Mouse (Mus musculus) forebrain, embryonic 14.5 days (tissue): Measurements from ENCODE around the gene Sephs1. TPM values are rescaled to one million over a fixed set of nuclear protein-coding genes. Genes with fewer than 3 reads are reported as not detected.
"Not testable (repeated sequence)": the region's sequence is repeated elsewhere in the genome, so short reads cannot be mapped to it uniquely, and the experiment has no call there.

Experiments
- ATAC-seq: fragments of 200-750 bp; cut with Nextera tagmentation; 2 replicates; pipeline ENCODE4 v1.8.0; 2017; ENCODE audit warnings: mild to moderate bottlenecking, moderate library complexity
- DNase-seq: peaks from one replicate; pipeline ENCODE4 v3.0.0-alpha.2; 2015; ENCODE audit warnings: low spot score
- H3K27ac ChIP-seq: fragments of 300-500 bp; sonication (generic); 2 replicates; pipeline ENCODE4 v1.5.1; 2014; ENCODE audit warnings: low read depth, mild to moderate bottlenecking, control low read depth, low read length, moderate library complexity
- H3K27me3 ChIP-seq: fragments of 300-500 bp; sonication (generic); replicated peaks from 2 replicates; pipeline ENCODE4 v1.6.1; 2014; ENCODE audit warnings: low read length, control low read depth, mixed read lengths; ENCODE audit not compliant: control insufficient read depth, insufficient read depth
- H3K36me3 ChIP-seq: fragments of 300-500 bp; sonication (generic); 2 replicates; pipeline ENCODE4 v1.6.1; 2014; ENCODE audit warnings: low read length, control low read depth; ENCODE audit not compliant: control insufficient read depth, insufficient read depth
- H3K4me1 ChIP-seq: fragments of 300-500 bp; sonication (generic); 2 replicates; pipeline ENCODE4 v1.6.1; 2014; ENCODE audit warnings: antibody characterized with exemption, low read length, control low read depth; ENCODE audit not compliant: control insufficient read depth, insufficient read depth
- H3K4me2 ChIP-seq: fragments of 300-500 bp; sonication (generic); 2 replicates; pipeline ENCODE4 v1.6.1; 2014; ENCODE audit warnings: mild to moderate bottlenecking, control low read depth, low read length
- H3K4me3 ChIP-seq: fragments of 300-500 bp; sonication (generic); 2 replicates; pipeline ENCODE4 v1.5.1; 2014; ENCODE audit warnings: low read depth, low read length, control low read depth
- H3K9ac ChIP-seq: fragments of 300-500 bp; sonication (generic); 2 replicates; pipeline ENCODE4 v1.6.1; 2014; ENCODE audit warnings: mild to moderate bottlenecking, low read length, control low read depth, moderate library complexity
- H3K9me3 ChIP-seq: fragments of 300-500 bp; sonication (generic); replicated peaks from 2 replicates; pipeline ENCODE4 v1.6.1; 2016; ENCODE audit warnings: low read length, control low read depth, mixed read lengths; ENCODE audit not compliant: control insufficient read depth
- WGBS: fragments of 180-500 bp; shearing (Covaris S2); extraction: QIAGEN DNeasy Blood & Tissue Kit; methylation state at CpG from one replicate; pipeline ENCODE4 v1.1.7; 2014; 5-methylcytosine and 5-hydroxymethylcytosine counted together
- polyA plus RNA-seq: library from polyadenylated mRNA; unstranded; fragments of >200 nt; fragmentation: Nextera tagmentation; extraction: Ambion mirVana; gene quantifications from 2 replicates; pipeline ENCODE4 v1.2.1, GENCODE M21; 2014

The Sephs1 gene
- polyA plus RNA-seq, 1 experiment from 2014 or later, result 102 TPM

GRCm38 (mm10) chr2:4937931-4938330, 56.6 kb downstream of the Sephs1 start:
- no peak overlapping the region for H3K4me3 ChIP-seq
- no peaks in the 10 kb centered on the region for H3K4me1 ChIP-seq
- H3K4me2 ChIP-seq, result no peak overlapping the region
- 84% methylated on average over 7 of the region's 7 CpGs for WGBS
- DNase-seq, result no peak
- no peaks in the 10 kb centered on the region for H3K27me3 ChIP-seq
- H3K9me3 ChIP-seq, result no peaks in the 10 kb centered on the region
- no peak overlapping the region for H3K27ac ChIP-seq
- no peaks in the 10 kb centered on the region for H3K36me3 ChIP-seq
- H3K9ac ChIP-seq, result no peak overlapping the region
- no peak for ATAC-seq

- DNase-seq, result no peak
- H3K4me3 ChIP-seq, result no peak overlapping the region
- WGBS, result 92% methylated on average over 11 of the region's 11 CpGs
Observed at GRCm38 (mm10) chr2:4940861-4941260, 59.5 kb downstream of the Sephs1 start.

GRCm38 (mm10) chr2:4949691-4950090, 68.3 kb downstream of the Sephs1 start:
- not testable (repeated sequence) for H3K36me3 ChIP-seq, H3K4me1 ChIP-seq, ATAC-seq, H3K9ac ChIP-seq, DNase-seq, H3K27ac ChIP-seq, H3K4me2 ChIP-seq, H3K4me3 ChIP-seq, H3K9me3 ChIP-seq, H3K27me3 ChIP-seq
- WGBS, result 96% methylated on average over 7 of the region's 8 CpGs

More at GRCm38 (mm10) chr2:4940861-4941260, 59.5 kb downstream of the Sephs1 start:
- H3K9ac ChIP-seq, result no peak overlapping the region
- no peak overlapping the region for H3K4me2 ChIP-seq
- no peaks in the 10 kb centered on the region for H3K4me1 ChIP-seq
- no peak for ATAC-seq
- no peaks in the 10 kb centered on the region for H3K9me3 ChIP-seq
- no peak overlapping the region for H3K27ac ChIP-seq
- H3K27me3 ChIP-seq, result no peaks in the 10 kb centered on the region
- no peaks in the 10 kb centered on the region for H3K36me3 ChIP-seq

GRCm38 (mm10) chr2:4950986-4951385, 69.6 kb downstream of the Sephs1 start:
- 99% methylated on average over 2 of the region's 2 CpGs for WGBS
- peaks cover 2% of the 10 kb centered on the region; the same call in 1 of the 2 replicates for H3K9me3 ChIP-seq
- no peak overlapping the region for H3K27ac ChIP-seq
- no peak overlapping the region for H3K4me2 ChIP-seq
- H3K4me3 ChIP-seq, result no peak overlapping the region
- H3K36me3 ChIP-seq, result no peaks in the 10 kb centered on the region
- H3K4me1 ChIP-seq, result no peaks in the 10 kb centered on the region
- ATAC-seq (no peak), DNase-seq (no peak)
- H3K27me3 ChIP-seq, result no peaks in the 10 kb centered on the region
- H3K9ac ChIP-seq, result no peak overlapping the region

GRCm38 (mm10) chr2:4954216-4954760, 72.9 kb downstream of the Sephs1 start:
- H3K4me2 ChIP-seq, result no peak overlapping the region
- H3K9ac ChIP-seq, result no peak overlapping the region
- DNase-seq, result no peak
- H3K9me3 ChIP-seq, result peaks cover 2% of the 10 kb centered on the region; the same call in 1 of the 2 replicates
- no peaks in the 10 kb centered on the region for H3K4me1 ChIP-seq
- no peaks in the 10 kb centered on the region for H3K36me3 ChIP-seq
- no peak for ATAC-seq
- no peak overlapping the region for H3K4me3 ChIP-seq
- WGBS, result 86% methylated on average over 6 of the region's 6 CpGs
- no peaks in the 10 kb centered on the region for H3K27me3 ChIP-seq
- H3K27ac ChIP-seq, result no peak overlapping the region

GRCm38 (mm10) chr2:4958039-4958438, 76.7 kb downstream of the Sephs1 start:
- no peaks in the 10 kb centered on the region for H3K9me3 ChIP-seq
- ATAC-seq (no peak), DNase-seq (no peak)
- H3K4me3 ChIP-seq, result no peak overlapping the region
- no peaks in the 10 kb centered on the region for H3K27me3 ChIP-seq
- H3K36me3 ChIP-seq, result no peaks in the 10 kb centered on the region
- H3K27ac ChIP-seq, result no peak overlapping the region
- WGBS, result 91% methylated on average over 12 of the region's 12 CpGs
- no peak overlapping the region for H3K9ac ChIP-seq
- no peaks in the 10 kb centered on the region for H3K4me1 ChIP-seq
- H3K4me2 ChIP-seq, result no peak overlapping the region

Other genes starting within 250 kb of the Sephs1 start
- gene Prpf18, start 229.5 kb upstream of the Sephs1 start, polyA plus RNA-seq, result 46.8 and 53.1 TPM in 2 replicates
- 2.2 and 2.8 TPM in 2 replicates for gene Bend7, start 163.7 kb upstream of the Sephs1 start, polyA plus RNA-seq
- gene Phyh, start 37.5 kb downstream of the Sephs1 start, polyA plus RNA-seq, result 52.0 and 54.6 TPM in 2 replicates
- gene Ucma, start 94.6 kb downstream of the Sephs1 start, polyA plus RNA-seq, result 0.34 and 0.48 TPM in 2 replicates
- 14.8 and 17.9 TPM in 2 replicates for gene Mcm10, start 131.2 kb downstream of the Sephs1 start, polyA plus RNA-seq
- gene Optn, start 182.5 kb downstream of the Sephs1 start, polyA plus RNA-seq, result 4.5 and 6.8 TPM in 2 replicates